Mouse (Mus musculus): ENCODE measurements around the gene Vamp1.

Gene Vamp1

GRCm38 (mm10) chr6:125213129-125213528 is 2.2 kb upstream of the Vamp1 start:
- no peak for DNase-seq (ENCODE audit: low spot score)

GRCm38 (mm10) chr6:125213715-125214114 is 1.6 kb upstream of the Vamp1 start:
- no peak for DNase-seq (ENCODE audit: low spot score)

GRCm38 (mm10) chr6:125216898-125217297 is 1.5 kb downstream of the Vamp1 start:
- no peak for DNase-seq (ENCODE audit: low spot score)

DNA sequence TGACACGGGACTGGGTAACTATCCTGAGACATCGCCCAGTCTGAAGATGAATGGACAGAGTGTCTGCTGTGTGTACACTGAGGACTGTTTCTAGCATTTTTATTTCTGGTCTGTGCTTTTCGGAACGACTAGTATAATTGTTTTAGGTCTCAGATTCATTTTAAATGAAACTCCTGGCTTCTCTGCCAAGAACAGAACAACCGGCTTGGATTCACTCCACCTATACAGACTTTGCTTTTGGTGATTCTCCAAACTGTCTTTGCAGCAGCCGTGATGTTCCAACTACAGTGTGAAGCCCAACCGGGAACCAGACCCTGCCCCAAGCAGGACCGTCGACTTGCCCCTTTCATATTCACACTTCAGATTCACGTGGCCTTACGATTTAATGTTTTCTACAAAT is 2.5 kb downstream of the Vamp1 start:
- no peak for DNase-seq (ENCODE audit: low spot score)

GRCm38 (mm10) chr6:125218963-125219362 is 3.6 kb downstream of the Vamp1 start:
- no peak for DNase-seq (ENCODE audit: low spot score)

DNA sequence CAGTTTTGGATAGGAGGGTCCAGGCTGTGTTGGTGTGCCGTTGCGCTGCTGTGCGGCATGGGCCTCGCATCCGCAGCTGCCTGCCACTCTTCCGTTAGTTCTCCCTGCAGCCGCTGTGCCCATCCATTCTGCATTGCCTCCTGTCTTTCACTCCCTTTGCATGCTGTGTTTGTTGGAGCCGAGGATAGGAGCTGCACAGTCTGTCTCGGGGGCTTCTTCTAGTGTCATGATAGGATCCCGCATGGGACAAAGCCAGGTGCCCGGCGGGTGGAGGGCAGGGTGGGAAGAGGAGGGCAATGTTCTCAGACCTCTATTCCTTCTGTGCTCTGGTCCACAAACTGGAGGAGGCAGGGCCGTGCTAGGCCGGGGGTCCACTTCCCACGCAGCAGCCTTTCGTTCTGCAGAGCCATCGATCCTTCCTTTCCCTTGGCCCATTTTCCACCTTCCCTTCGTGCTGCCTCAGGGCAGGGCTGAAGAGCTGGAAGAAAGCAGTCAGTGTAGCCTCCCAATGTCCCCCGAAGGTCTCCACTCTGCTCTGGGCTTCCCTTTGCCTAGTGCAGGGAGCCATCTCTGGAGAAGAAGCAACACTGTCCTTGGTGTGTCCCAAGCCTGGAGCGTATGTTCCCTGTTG is 5.9 kb downstream of the Vamp1 start:
- DNase-seq (ENCODE audit: low spot score): no peak

- no peak for DNase-seq (ENCODE audit: low spot score)
Measured at GRCm38 (mm10) chr6:125222146-125222545, 6.8 kb downstream of the Vamp1 start.

- no peak for DNase-seq (ENCODE audit: low spot score)
Measured at GRCm38 (mm10) chr6:125222577-125222976, 7.2 kb downstream of the Vamp1 start.

GRCm38 (mm10) chr6:125225518-125226115 is 10.3 kb downstream of the Vamp1 start:
- DNase-seq (ENCODE audit: low spot score): no peak

DNA sequence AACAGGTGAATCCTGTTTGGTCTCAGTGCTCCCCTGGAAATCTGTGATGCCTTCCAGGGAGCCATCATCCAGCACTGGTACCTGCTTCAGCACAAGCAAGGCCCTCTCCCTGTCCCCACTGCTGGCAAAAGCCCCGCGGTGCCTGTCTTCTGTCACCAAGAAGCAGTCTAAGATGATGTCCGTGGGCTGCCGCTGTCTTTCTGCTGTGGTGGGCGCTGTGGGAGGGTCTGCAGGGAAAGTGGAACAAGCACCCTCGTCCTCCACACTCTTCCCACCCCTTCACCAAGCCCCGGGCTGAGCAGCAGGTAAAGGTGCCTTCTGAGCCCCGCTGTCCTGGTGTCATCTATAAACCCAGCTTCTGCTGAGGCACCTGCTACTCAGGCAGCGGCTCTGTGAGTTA is 15.2 kb downstream of the Vamp1 start:
- no peak for DNase-seq (ENCODE audit: low spot score)

GRCm38 (mm10) chr6:125231117-125232044 is 16.0 kb downstream of the Vamp1 start, which contains the start of gene Tapbpl:
Gene Tapbpl (minus strand): TSS chr6:125231860.
- peak; percentile 56 for DNase-seq (ENCODE audit: low spot score)

- no peak for DNase-seq (ENCODE audit: low spot score)
Measured at GRCm38 (mm10) chr6:125232045-125232437, 16.7 kb downstream of the Vamp1 start.

DNA sequence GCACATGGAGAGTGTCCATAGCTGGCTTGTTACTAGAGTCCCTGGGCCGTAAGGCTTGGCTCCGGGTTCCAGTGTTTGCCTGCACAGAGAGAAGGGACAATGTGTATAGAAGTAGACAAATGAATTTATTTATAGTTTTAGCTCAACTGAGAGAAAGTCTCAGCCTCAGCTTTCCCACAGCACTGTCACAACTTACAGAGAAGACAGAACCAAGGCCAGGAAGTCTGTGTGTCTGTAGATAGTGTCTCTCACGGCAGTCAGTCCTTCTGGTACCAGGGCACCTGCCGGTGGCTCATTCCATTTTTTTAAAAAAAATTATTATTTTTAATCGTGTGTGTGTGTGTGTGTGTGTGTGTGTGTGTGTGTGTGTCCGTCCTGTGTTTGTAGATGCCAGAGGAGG is 17.2 kb downstream of the Vamp1 start:
- DNase-seq (ENCODE audit: low spot score): no peak

GRCm38 (mm10) chr6:125233816-125234519 is 18.6 kb downstream of the Vamp1 start:
- DNase-seq (ENCODE audit: low spot score): no peak

DNA sequence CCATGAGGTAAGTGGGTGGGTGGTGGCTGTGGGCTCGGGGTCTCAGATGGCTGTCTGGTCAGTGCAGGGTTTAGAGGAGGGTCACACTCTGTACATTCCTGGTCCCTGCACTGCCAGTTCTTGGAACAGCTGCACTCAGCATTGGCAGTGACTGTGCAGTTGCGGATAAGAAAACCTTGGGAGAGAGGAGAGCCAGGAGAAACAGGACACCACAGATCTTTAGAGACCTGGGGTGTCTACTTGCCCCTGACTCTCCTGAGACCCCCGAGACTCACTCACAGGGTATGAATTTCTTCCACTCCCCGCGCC is 19.1 kb downstream of the Vamp1 start:
- DNase-seq (ENCODE audit: low spot score): no peak

DNA sequence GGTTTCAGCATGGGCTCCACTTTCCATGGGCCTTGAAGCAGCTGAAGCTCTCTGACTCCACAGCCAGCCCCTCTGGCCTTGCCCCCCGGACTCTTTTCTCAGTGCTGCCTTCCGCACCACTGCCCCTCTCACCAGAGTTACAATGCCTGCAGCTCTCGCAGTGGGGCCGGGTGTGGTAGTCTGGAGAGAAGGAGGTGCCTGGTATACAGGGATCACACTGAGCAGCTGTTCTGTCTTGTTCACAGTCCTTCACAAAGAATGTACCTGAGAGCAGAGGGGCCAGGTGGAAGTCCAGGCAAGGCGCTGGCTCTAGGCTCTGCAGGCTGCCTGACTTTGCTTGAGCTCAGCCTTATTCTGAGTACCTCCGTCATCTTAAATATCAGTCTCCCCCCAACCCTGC is 21.0 kb downstream of the Vamp1 start:
- no peak for DNase-seq (ENCODE audit: low spot score)

GRCm38 (mm10) chr6:125236782-125237181 is 21.4 kb downstream of the Vamp1 start, which contains the start of gene Cd27:
Gene Cd27 (minus strand): TSS chr6:125237010.
- no peak for DNase-seq (ENCODE audit: low spot score)

DNA sequence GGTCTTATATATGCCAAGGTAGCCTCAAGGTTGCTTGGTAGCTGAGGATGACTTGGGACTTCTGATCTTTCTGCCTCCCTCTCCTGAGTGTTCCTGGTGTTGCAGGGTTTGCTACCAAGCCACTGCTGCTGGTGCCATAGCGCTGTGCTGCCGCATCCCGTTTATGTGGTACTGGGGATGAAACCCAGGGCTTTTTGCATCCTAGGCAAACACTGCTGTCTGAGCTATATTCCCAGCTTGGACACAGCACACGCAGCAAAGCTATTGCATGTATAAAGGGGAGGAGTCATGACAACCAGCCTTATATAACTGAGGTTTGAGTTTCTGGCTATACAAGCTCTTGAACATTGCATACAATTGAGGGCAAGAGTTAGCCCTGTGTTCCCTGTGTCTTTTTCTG is 22.1 kb downstream of the Vamp1 start:
- DNase-seq (ENCODE audit: low spot score): no peak

DNA sequence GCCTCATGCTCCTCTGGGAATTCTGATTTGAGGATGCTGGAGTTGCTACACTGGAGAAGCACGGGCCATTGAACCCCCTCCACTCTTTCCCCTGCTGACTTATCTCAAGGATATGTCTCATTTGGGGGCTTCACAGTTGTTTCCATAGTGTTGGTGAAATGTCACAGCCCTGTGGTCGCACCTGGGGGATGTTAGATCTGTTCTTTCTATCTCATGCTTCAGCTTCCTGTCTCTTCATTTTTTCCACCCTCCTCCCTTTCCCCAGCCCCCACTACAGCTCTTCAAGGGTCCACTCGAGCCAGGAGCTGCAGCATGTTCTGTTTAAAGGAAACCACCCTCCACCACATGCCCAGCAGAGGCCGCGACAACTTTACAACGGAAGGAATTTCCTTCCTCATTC is 23.0 kb downstream of the Vamp1 start:
- no peak for DNase-seq (ENCODE audit: low spot score)

DNA sequence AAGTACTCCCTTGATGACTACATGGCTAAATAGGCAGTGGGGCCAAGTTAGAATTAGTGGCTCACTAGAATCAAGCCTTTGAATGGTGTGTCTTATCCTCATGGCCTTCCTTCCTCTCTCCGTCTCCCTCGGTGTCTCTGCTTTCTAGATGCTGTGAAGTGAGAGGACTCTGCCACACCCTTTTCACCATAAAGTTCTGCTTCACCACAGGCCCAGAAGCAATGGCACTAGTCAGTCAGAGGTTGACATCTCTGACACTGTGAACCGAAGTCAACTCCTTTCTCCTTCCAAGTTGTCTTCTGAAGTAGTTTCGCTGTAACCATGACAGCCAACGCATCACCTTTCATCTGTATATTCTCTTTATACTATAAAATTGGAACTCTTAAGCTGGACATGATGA is 24.2 kb downstream of the Vamp1 start:
- DNase-seq (ENCODE audit: low spot score): no peak

- no peak for DNase-seq (ENCODE audit: low spot score)
Measured at GRCm38 (mm10) chr6:125240617-125241016, 25.3 kb downstream of the Vamp1 start.

GRCm38 (mm10) chr6:125241566-125241965 is 26.2 kb downstream of the Vamp1 start:
- DNase-seq (ENCODE audit: low spot score): no peak
